ENCODE assay signal across 12 mouse cellular contexts in genomic region chr8:8867126-8867777, GRCm38 (mm10).
DNase-seq lines count a peak whose midpoint lies in the region; ATAC-seq and TF ChIP-seq lines count a peak whose summit lies in the region.
"Had no signal": no experiment of that assay in that cellular context is flagged by ENCODE, and none has a peak within 500 bp of the region (broad histone marks: within the 10 kb centered on the region; RNA-seq: fewer than 3 reads in every experiment).

No protein-coding gene starts in this region.

- no peak overlapping the region for H3K27ac ChIP-seq in midbrain, embryonic 11.5 days (ENCODE audit: low read depth, low read length)
- H3K27ac ChIP-seq in midbrain, embryonic 15.5 days = no peak overlapping the region
- H3K27ac ChIP-seq in lung, embryonic 14.5 days (ENCODE audit: low read depth) = peak overlapping the region; percentile 24; the same call in 1 of the 2 replicates
- H3K27ac ChIP-seq: hindbrain, embryonic 12.5 days had no signal

- H3ac ChIP-seq in myocyte (ENCODE audit: control insufficient read depth, insufficient read length) = no peak overlapping the region

- H3K4me3 ChIP-seq in midbrain, embryonic 11.5 days (ENCODE audit: low read depth, low read length) = no peak overlapping the region
- H3K4me3 ChIP-seq in midbrain, embryonic 15.5 days = no peak overlapping the region
- H3K4me3 ChIP-seq in lung, embryonic 14.5 days (ENCODE audit: low read depth, low read length) = no peak overlapping the region
- no peak overlapping the region for H3K4me3 ChIP-seq in myocyte
- H3K4me3 ChIP-seq: hindbrain, embryonic 12.5 days had no signal

- no peak for ATAC-seq in midbrain, embryonic 11.5 days (ENCODE audit: low FRiP score)
- no peak for ATAC-seq in midbrain, embryonic 15.5 days (replicated peaks)
- ATAC-seq in lung, embryonic 14.5 days (ENCODE audit: insufficient read depth) = no peak
- ATAC-seq: intestine, embryonic 16.5 days had no signal

- no peak overlapping the region for H3K9ac ChIP-seq in midbrain, embryonic 11.5 days (ENCODE audit: low read length)
- no peak overlapping the region for H3K9ac ChIP-seq in midbrain, embryonic 15.5 days
- no peak overlapping the region for H3K9ac ChIP-seq in lung, embryonic 14.5 days
- H3K9ac ChIP-seq: hindbrain, embryonic 12.5 days had no signal

- H3K9me3 ChIP-seq in midbrain, embryonic 11.5 days (ENCODE audit: control insufficient read depth, low read length) = no peaks in the 10 kb centered on the region
- no peaks in the 10 kb centered on the region for H3K9me3 ChIP-seq in midbrain, embryonic 15.5 days
- H3K9me3 ChIP-seq in lung, embryonic 14.5 days (ENCODE audit: low read depth, low read length) = no peaks in the 10 kb centered on the region
- H3K9me3 ChIP-seq: hindbrain, embryonic 12.5 days had no signal

- TF ChIP-seq CTCF in lung, embryonic 14.5 days (IDR thresholded peaks at IDR 0.05; ENCODE audit: low read depth) = no peak

- no peak for TF ChIP-seq POLR2A in myocyte (IDR thresholded peaks at IDR 0.05; ENCODE audit: insufficient read length, low read depth)

- H3K4me1 ChIP-seq in midbrain, embryonic 11.5 days (ENCODE audit: control insufficient read depth, insufficient read depth, low read length) = peaks cover 13% of the 10 kb centered on the region
- H3K4me1 ChIP-seq in midbrain, embryonic 15.5 days = peaks cover 5% of the 10 kb centered on the region
- peaks cover 5% of the 10 kb centered on the region; the same call in 1 of the 2 replicates for H3K4me1 ChIP-seq in lung, embryonic 14.5 days (ENCODE audit: insufficient read depth)

- peak; percentile 8 for DNase-seq in kidney, adult 11 months
- DNase-seq in kidney, adult 8-10 months = no peak
- DNase-seq in midbrain, embryonic 11.5 days (ENCODE audit: low spot score, missing footprints) = peak; percentile 88
- no peak for DNase-seq in lung, embryonic 14.5 days
- no peak for DNase-seq in right cerebral cortex, adult 2 months (ENCODE audit: low spot score in 2 of 2)
- DNase-seq in frontal cortex, postnatal 36 days (ENCODE audit: low spot score in 2 of 2) = no peak
- DNase-seq: cerebellum, adult 11 months; gastrocnemius, postnatal 36 days had no signal

- no peaks in the 10 kb centered on the region for H3K36me3 ChIP-seq in midbrain, embryonic 11.5 days (ENCODE audit: control insufficient read depth, insufficient read depth, low read length)
- H3K36me3 ChIP-seq in midbrain, embryonic 15.5 days (replicated peaks) = no peaks in the 10 kb centered on the region
- no peaks in the 10 kb centered on the region for H3K36me3 ChIP-seq in lung, embryonic 14.5 days (ENCODE audit: insufficient read depth)
- H3K36me3 ChIP-seq in myocyte (ENCODE audit: control insufficient read depth, insufficient read depth) = no peaks in the 10 kb centered on the region
- H3K36me3 ChIP-seq: hindbrain, embryonic 12.5 days had no signal

- H3K79me2 ChIP-seq in myocyte (ENCODE audit: control insufficient read depth, insufficient read depth) = no peaks in the 10 kb centered on the region

- H3K27me3 ChIP-seq in midbrain, embryonic 11.5 days (ENCODE audit: control insufficient read depth, insufficient read depth, low read length) = peaks cover 60% of the 10 kb centered on the region
- peaks cover 19% of the 10 kb centered on the region for H3K27me3 ChIP-seq in midbrain, embryonic 15.5 days (replicated peaks)
- H3K27me3 ChIP-seq in lung, embryonic 14.5 days (ENCODE audit: insufficient read depth, low read length) = no peaks in the 10 kb centered on the region
- H3K27me3 ChIP-seq in myocyte (ENCODE audit: control insufficient read depth, insufficient read depth, insufficient read length) = no peaks in the 10 kb centered on the region
- H3K27me3 ChIP-seq: hindbrain, embryonic 12.5 days had no signal

- WGBS in midbrain, embryonic 11.5 days = 58% methylated on average over 9 of the region's 9 CpGs
- 64% methylated on average over 9 of the region's 9 CpGs for WGBS in midbrain, embryonic 15.5 days
- WGBS in lung, embryonic 14.5 days = 19% methylated on average over 9 of the region's 9 CpGs

- H3K4me2 ChIP-seq in midbrain, embryonic 11.5 days = no peak overlapping the region
- no peak overlapping the region for H3K4me2 ChIP-seq in midbrain, embryonic 15.5 days
- H3K4me2 ChIP-seq in lung, embryonic 14.5 days = no peak overlapping the region
- peak overlapping the region; percentile 12 for H3K4me2 ChIP-seq in myocyte (ENCODE audit: low read depth)
- H3K4me2 ChIP-seq: hindbrain, embryonic 12.5 days had no signal

TF ChIP-seq in myocyte, 11 proteins besides CTCF, POLR2A, EP300 and RAD21:
- TF ChIP-seq MYOG (IDR thresholded peaks at IDR 0.05; ENCODE audit: control insufficient read depth in 1 of 3, insufficient read depth in 1 of 3, insufficient read length in 2 of 3, low read depth in 2 of 3) = no peak
- no peak for TF ChIP-seq E2F4 (IDR thresholded peaks at IDR 0.05; ENCODE audit: insufficient read depth)

Comparison
In these comparisons a context has a peak if more than half of its experiments do, and no peak if none do; other contexts are left out.
1. DNase-seq: peak in kidney, adult 11 months (single experiment) and midbrain, embryonic 11.5 days (single experiment); none in kidney, adult 8-10 months (0 of 2), lung, embryonic 14.5 days (single experiment), right cerebral cortex, adult 2 months (0 of 2) and frontal cortex, postnatal 36 days (0 of 2).